Mouse (Mus musculus): ENCODE results near the gene Hist1h3c. TPM values are rescaled to one million over a fixed set of nuclear protein-coding genes. Genes with fewer than 3 reads are reported as not detected.
"Not testable (repeated sequence)": the region's sequence is repeated elsewhere in the genome, so short reads cannot be mapped to it uniquely, and the experiment has no call there.

Gene Hist1h3c
- total RNA-seq (2021), result 1 to 10 TPM; 5.0 to 7.1 TPM
- long read RNA-seq, experiment 1, result 0 reads
- long read RNA-seq, experiment 2, result 0 reads

GRCm38 (mm10) chr13:23745381-23746161 lies at the start of gene Hist1h3c:
Gene Hist1h3c, minus strand, starts transcription at chr13:23745602.
- peak; percentile 64 for DNase-seq

- DNase-seq, result no peak
These were observed 47.1 kb upstream of the Hist1h3c start for GRCm38 (mm10) chr13:23792520-23792919.

GRCm38 (mm10) chr13:23779025-23779424 lies 33.6 kb upstream of the Hist1h3c start:
- no peak for DNase-seq

- no peak for DNase-seq
These were observed 32.9 kb upstream of the Hist1h3c start for GRCm38 (mm10) chr13:23778339-23778738.

- DNase-seq, result no peak
These were observed 27.3 kb upstream of the Hist1h3c start for GRCm38 (mm10) chr13:23772561-23773313.

- DNase-seq, result not testable (repeated sequence)
These were observed 24.2 kb upstream of the Hist1h3c start, which contains the start of gene Trim38 for GRCm38 (mm10) chr13:23769613-23770012. Gene Trim38, plus strand, starts transcription at chr13:23769913.

GRCm38 (mm10) chr13:23768834-23769397 lies 23.5 kb upstream of the Hist1h3c start:
- no peak for DNase-seq

- no peak for DNase-seq
These were observed 21.4 kb upstream of the Hist1h3c start for GRCm38 (mm10) chr13:23766772-23767171.

GRCm38 (mm10) chr13:23765172-23765513 lies 19.7 kb upstream of the Hist1h3c start:
- no peak for DNase-seq

GRCm38 (mm10) chr13:23764324-23765171 lies 19.1 kb upstream of the Hist1h3c start:
- DNase-seq, result no peak

- DNase-seq, result peak; percentile 75
These were observed 18.4 kb upstream of the Hist1h3c start, which contains the start of gene Hist1h1a for GRCm38 (mm10) chr13:23763586-23764323. Gene Hist1h1a, plus strand, starts transcription at chr13:23763666.

- DNase-seq, result no peak
These were observed 17.8 kb upstream of the Hist1h3c start for GRCm38 (mm10) chr13:23763242-23763585.

- peak; percentile 57 for DNase-seq
These were observed 16.7 kb upstream of the Hist1h3c start, which contains the start of gene Hist1h3a for GRCm38 (mm10) chr13:23761871-23762821. Gene Hist1h3a, minus strand, starts transcription at chr13:23762386.

GRCm38 (mm10) chr13:23760972-23761864 lies 15.8 kb upstream of the Hist1h3c start, which contains the start of gene Hist1h4a:
Gene Hist1h4a, minus strand, starts transcription at chr13:23761230.
- peak; percentile 95 for DNase-seq

- no peak for DNase-seq
These were observed 15.0 kb upstream of the Hist1h3c start for GRCm38 (mm10) chr13:23760240-23760971.

- DNase-seq, result no peak
These were observed 14.5 kb upstream of the Hist1h3c start for GRCm38 (mm10) chr13:23759916-23760239.

GRCm38 (mm10) chr13:23759251-23759771 lies 13.9 kb upstream of the Hist1h3c start:
- no peak for DNase-seq

- DNase-seq, result no peak
These were observed 12.5 kb upstream of the Hist1h3c start for GRCm38 (mm10) chr13:23757921-23758320.
